Mouse (Mus musculus): ENCODE measurements at regions not wholly inside any gene's neighbourhood (a gene's known extent, or its start where the extent isn't known, plus 50 kb on each side); places are given as distances from the start of the nearest gene placed in this dataset.

- TF ChIP-seq POLR2A (IDR thresholded peaks at IDR 0.05; ENCODE audit: control insufficient read depth, extremely low read depth, insufficient read depth, low read length, poor library complexity) = no peak
- TF ChIP-seq CTCF (IDR thresholded peaks at IDR 0.05; ENCODE audit: borderline replicate concordance, control insufficient read depth, extremely low read depth, insufficient read depth, low read length, poor library complexity) = no peak
Measured at GRCm38 (mm10) chrX:12318848-12319651, 158.9 kb upstream of the Bcor start.

All from thymus, adult 2 months (tissue).